In the genomic region with DNA sequence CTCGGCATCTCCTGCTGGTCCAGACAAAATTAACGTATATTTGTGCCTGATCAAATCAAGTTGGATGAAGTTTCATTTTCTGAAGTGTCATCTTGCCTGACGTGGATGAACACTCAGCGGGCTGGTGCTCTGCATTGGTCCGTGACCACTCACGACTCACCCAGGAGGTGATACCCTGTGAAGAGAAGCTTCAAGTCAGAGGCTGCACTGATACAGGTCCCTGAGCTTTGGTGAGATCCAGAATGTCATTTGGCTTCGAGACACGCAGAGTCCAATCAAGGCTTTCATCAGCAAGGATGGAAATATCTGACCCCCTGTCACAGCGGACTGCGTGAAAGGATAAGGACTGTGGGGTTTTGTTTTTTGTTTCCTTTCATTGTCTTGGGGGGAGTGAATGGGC, we compare ENCODE assay signal across 27 mouse cellular contexts.
"Had no signal": no experiment of that assay in that cellular context is flagged by ENCODE, and none has a peak within 500 bp of the region (broad histone marks: within the 10 kb centered on the region; RNA-seq: fewer than 3 reads in every experiment).

No protein-coding gene starts in this region.

- H3K9me3 ChIP-seq: embryonic facial prominence, embryonic 10.5 days; embryonic facial prominence, embryonic 12.5 days; embryonic facial prominence, embryonic 13.5 days; embryonic facial prominence, embryonic 15.5 days; forebrain, embryonic 10.5 days; forebrain, embryonic 12.5 days; forebrain, embryonic 13.5 days; forebrain, embryonic 15.5 days; heart, embryonic 10.5 days had no signal

- ATAC-seq: forebrain, embryonic 13.5 days; forebrain, embryonic 14.5 days; forebrain, embryonic 15.5 days; forebrain, embryonic 16.5 days; forebrain, postnatal 0 days had no signal

- DNase-seq: cerebellum, adult 9-10 months; cerebellum, adult 9-11 months; cerebellum, postnatal 10 days; cerebellum, postnatal 14 days; cerebellum, postnatal 25 days; cerebellum, postnatal 36 days; embryo, embryonic 11 days; forebrain, postnatal 0 days; gastrocnemius, adult 2 months; gastrocnemius, postnatal 10 days; gastrocnemius, postnatal 14 days; gastrocnemius, postnatal 25 days; gastrocnemius, postnatal 36 days; heart, adult 18-20 months; heart, adult 2 months had no signal

- H3K4me3 ChIP-seq: embryonic facial prominence, embryonic 10.5 days; embryonic facial prominence, embryonic 12.5 days; embryonic facial prominence, embryonic 13.5 days; embryonic facial prominence, embryonic 15.5 days; erythroblast, embryonic 14.5 days; forebrain, embryonic 10.5 days; forebrain, embryonic 12.5 days; forebrain, embryonic 13.5 days; forebrain, embryonic 15.5 days; heart, embryonic 10.5 days had no signal

- H3K27me3 ChIP-seq: embryonic facial prominence, embryonic 12.5 days; embryonic facial prominence, embryonic 13.5 days; embryonic facial prominence, embryonic 15.5 days; forebrain, embryonic 15.5 days had no signal

- H3K36me3 ChIP-seq: embryonic facial prominence, embryonic 10.5 days; embryonic facial prominence, embryonic 12.5 days; embryonic facial prominence, embryonic 13.5 days; embryonic facial prominence, embryonic 15.5 days; forebrain, embryonic 10.5 days; forebrain, embryonic 12.5 days; forebrain, embryonic 15.5 days; heart, embryonic 10.5 days had no signal

- H3K27ac ChIP-seq: embryonic facial prominence, embryonic 10.5 days; embryonic facial prominence, embryonic 12.5 days; embryonic facial prominence, embryonic 13.5 days; embryonic facial prominence, embryonic 15.5 days; forebrain, embryonic 10.5 days; forebrain, embryonic 12.5 days; forebrain, embryonic 13.5 days; forebrain, embryonic 15.5 days; heart, adult 2 months; heart, embryonic 10.5 days had no signal

- H3K4me2 ChIP-seq: embryonic facial prominence, embryonic 12.5 days; embryonic facial prominence, embryonic 13.5 days; embryonic facial prominence, embryonic 15.5 days; forebrain, embryonic 12.5 days; forebrain, embryonic 13.5 days; forebrain, embryonic 15.5 days had no signal

- H3K9ac ChIP-seq: embryonic facial prominence, embryonic 12.5 days; embryonic facial prominence, embryonic 13.5 days; embryonic facial prominence, embryonic 15.5 days; forebrain, embryonic 12.5 days; forebrain, embryonic 13.5 days; forebrain, embryonic 15.5 days; forebrain, postnatal 0 days had no signal

- H3K4me1 ChIP-seq: heart, embryonic 10.5 days had no signal
